Mouse (Mus musculus): ENCODE data around the gene Fbxo5.

The Fbxo5 gene

DNA sequence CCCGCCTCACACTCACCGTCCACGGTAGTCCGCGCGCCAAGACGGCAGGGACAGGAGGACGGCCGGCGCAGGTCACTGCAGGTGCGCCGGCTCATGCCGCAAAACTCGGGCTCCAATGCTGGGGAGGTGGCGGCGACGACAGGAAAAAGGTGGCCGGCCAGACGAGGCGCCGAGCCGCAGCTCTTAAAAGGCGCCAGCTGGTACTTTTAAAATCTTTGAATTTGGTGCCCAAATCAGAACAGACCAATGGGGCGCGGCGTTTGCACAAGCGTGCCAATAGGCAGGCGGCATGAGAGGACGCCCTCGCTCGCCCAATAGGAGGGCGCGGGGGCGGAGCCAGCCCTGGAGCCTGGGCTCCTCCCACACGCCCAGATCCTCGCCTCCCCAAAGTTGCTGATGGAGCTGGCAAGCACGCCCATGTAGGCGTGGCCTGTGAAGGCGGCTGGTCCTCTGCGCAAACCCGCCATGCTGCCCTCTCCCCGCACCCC, at the start of gene Fbxo5:
TSS of gene Fbxo5 (minus strand) at position 358 of the 488 bp plus-strand sequence.
- DNase-seq (ENCODE audit: low read depth, low spot score), result peak; percentile 98

DNA sequence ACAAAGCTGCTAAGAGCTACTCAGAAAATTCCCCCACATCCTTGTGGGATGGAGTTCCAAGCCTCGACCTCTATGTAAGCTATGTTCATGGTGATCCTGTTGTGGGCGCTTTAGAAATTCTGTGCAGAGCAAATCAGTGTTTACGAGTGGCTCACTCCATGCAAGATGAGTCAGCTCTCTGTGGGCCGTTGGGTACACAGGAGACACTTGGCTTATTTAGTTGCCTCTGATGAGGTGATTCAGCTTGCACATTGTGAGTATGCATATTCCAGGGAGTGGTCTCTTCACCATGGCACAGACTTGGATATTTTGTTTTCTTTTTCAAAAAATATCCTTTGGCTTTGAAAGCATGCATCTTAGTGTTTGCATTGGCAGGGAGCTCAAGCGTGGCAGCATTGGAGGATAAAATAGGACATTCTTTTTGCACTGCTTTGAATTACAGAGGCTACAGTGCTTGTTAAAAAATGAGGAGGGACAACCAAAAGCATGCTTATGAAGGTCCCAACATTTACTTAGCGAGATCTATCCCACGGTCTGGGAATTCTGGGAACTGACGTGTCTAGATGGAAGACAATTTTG, 48.0 kb upstream of the Fbxo5 start:
- DNase-seq (ENCODE audit: low read depth, low spot score), result no peak

DNA sequence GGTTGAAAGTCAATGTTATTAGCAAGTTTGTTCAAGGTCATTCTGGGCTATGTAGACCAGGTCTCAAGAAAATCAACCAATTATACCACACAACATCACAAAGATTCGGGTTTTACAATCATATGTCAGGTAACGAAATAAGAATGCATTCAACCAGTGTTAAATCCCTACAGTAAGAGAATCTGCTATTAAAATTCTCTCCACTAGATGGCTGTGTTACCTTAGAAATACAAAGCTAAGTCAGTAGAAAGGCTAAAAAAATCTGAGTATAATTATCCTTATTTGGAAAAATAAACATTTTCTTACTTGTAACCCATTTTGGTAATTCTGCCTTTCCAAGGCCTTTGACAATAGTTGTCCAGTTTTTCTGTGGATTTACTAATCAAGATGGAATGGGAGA, 41.5 kb upstream of the Fbxo5 start:
- no peak for DNase-seq (ENCODE audit: low read depth, low spot score)

DNA sequence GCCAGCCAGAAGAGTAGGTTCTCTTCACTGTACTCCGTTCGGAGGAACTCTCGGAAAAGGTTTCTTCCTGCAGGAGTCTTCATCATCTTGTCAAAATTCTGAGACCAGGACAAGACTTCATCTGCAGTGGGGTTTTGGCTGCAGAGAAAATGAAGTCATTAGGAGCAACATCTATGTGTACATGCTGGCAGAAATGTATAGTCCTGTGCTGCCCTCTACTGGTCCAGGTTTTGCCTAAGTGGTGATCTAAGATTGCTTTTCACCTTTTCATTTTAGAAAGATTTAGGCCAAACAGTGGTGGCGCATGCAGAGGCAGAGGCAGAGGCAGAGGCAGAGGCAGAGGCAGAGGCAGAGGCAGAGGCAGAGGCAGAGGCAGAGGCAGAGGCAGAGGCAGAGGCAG, 36.0 kb upstream of the Fbxo5 start:
- no peak for DNase-seq (ENCODE audit: low read depth, low spot score)

DNA sequence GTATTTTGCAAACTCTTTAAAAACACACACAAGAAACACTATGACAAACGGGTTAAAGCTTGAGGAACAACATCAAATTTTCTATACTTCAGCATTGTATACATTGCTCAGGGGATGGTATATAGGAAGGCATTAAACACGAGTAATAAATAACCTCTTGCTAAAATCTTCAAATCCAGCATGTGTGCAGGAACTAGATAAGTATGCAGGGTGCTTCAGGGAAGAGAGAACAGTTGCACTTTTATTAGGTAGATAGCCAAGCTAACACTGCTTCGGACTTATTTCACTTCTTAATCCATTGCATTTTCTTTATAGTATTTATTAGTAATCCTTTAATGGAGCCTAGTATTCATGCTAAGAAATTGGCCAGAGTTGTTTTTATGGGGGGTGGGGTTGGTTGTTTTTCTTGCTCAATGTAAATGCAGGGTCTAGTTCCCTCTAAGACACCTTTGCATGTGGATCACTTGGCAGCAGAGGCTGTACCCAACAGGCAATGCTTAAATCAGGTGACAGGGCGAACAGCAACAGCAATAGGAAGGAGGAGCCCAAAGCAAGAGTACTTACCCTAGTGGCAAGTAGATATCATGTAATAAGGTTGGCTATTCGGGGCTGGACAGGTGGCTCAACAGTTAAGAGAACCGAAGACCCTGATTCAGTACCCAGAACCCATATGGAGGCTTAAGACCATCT, 21.1 kb upstream of the Fbxo5 start:
- no peak for DNase-seq (ENCODE audit: low read depth, low spot score)

DNA sequence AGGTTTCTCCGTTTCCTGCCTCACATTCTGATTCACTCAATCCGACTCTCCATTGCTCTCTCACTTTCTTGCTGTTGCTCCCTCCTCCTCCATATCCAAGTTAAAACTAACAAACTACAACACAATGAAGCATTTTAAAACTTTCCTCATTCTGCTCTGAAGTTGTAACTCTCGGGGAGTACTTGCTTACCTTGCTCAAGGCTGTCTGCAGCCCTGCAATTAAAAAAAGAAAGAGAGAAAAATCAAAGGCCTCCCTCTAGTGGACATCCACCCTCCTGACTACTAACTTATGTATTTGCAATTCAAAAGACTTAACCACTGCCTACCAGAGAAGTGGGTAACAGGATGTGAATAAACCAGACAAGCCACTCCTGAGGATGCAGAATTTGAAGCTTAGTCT, 19.4 kb upstream of the Fbxo5 start:
- DNase-seq (ENCODE audit: low read depth, low spot score), result no peak

DNA sequence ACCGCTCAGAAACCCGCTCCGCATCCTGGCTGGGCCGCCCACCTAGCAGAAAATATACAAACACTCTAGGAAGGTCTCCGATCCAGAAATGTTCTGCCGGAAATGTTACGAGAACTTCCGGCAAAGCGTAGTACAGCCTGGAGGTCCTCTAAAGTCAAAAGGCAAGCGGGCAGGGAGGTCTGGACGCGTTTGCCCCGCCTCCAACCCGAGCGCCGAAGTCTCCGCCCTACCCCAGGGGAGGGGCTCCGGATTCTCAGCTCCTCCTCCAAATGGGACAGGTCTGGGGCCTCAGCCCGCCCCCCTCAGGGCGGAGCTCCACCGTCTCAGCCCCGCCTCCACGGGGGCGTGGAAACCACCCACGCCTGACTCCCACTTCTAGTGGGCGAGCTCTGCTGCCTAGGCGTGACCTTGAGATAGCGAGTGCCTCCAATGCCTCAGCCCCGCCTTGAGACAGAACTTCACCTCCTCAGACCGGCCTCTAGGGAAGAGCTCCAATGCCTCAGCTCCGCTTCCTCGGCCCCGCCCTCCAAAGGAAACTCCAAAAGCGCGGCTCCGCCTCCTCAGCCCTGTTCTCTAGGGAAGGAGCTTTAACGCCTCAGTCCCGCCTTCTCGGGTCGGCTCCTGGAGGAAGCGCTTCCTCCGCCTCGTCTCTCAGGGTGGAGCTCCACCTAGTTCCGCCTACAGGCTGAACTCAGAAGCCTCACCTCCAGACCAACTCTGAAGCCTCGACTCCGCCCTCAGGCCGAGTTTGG, 18.5 kb upstream of the Fbxo5 start, which contains the start of gene Mtrf1l:
TSS of gene Mtrf1l (minus strand) at position 171 of the 752 bp plus-strand sequence.
- DNase-seq (ENCODE audit: low read depth, low spot score), result peak; percentile 99

DNA sequence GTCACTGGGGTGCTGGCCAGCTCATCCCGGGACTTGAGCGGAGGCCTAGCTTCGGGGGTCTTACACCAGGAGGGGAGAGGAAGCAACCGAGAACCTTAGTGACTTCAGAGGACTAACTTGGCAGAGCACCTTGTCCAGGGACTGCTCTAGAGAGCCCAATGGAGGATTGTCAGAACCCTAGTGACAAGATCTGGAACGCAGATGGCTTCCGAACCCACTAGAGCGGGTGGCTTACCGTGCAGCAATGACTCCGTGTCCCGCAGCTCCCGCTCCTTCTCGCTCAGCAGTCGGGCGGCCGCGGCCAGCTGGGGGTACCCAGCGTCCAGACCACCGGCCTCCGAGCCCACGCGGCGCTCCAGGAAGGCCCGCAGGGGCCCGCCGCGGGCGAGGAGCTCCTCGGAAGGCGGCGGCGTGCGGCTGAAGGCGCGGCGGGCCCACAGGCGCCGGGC, 17.9 kb upstream of the Fbxo5 start:
- no peak for DNase-seq (ENCODE audit: low read depth, low spot score)

DNA sequence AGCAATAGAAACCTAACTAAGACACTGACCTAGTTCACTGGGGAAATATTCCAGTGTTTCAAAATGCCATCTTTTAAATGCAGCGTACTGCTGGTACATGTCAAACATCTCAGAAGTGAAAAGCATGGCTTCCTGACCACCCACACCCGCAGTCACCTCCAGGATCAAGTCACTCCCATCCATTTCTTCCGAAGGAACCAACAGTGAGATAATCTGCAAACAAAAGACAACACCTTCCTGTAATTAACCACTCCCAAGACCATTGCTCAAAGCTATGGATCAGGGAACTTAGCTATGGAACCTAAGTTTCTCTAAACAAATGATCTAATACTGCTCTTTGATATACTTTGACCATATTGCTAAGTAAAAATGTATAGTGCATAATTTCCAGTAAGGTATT, 13.4 kb upstream of the Fbxo5 start:
- DNase-seq (ENCODE audit: low read depth, low spot score), result no peak

DNA sequence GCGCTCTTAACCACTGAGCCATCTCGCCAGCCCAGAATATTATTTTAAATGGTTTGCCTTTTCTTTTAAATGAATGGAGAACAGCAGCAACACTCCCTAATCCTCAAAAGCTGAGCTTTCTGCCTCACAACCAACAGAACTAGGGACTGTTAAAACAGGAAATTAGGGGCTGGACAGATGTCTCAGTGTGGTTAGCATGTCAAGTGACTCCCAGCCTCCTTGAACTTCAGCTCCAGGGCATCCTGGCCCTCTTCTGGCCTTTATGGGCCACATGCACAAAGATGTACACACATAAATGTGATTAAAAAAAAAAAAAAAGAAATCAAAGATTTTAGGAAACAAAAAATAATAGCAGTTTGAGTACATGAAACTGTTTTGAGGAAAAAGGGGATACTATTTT, 10.6 kb upstream of the Fbxo5 start:
- DNase-seq (ENCODE audit: low read depth, low spot score), result no peak

DNA sequence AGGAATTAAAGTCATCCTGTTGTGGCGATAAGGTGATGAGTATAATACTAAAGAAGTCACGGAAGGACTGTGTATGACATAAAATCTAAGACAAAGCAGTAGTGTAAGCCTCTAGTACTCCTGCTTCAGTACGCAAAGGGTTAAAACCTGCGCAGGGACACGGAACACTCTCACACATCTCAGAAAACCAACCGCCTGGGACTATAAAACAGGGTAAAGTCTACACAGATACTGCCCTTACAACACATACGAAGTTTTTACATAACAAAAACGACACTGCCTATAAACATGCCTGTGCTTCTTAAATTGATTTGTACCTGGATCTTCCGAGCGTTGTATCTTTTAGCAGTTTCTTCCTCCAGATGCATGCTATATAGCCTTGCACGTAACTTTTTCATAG, 8.3 kb upstream of the Fbxo5 start:
- DNase-seq (ENCODE audit: low read depth, low spot score), result no peak

DNA sequence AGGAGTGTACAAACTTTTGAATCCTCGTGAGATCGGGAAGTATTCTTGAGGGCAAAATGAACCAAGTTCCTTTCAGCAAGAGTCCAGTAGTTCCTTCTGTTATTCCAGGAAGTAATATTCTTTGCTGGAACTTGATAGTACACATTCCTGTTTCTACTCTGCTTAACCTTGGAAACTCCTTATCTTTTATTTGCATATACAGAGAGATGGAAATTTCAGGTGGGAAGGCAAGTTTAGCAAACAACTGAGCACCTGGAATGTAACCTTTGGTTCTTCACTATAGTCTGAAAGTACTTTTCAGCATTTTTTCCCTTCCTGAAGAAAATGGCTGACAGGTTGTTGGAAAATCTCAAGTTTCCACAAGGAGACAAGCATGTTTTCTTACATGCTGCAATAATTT, 2.3 kb upstream of the Fbxo5 start:
- DNase-seq (ENCODE audit: low read depth, low spot score), result no peak

DNA sequence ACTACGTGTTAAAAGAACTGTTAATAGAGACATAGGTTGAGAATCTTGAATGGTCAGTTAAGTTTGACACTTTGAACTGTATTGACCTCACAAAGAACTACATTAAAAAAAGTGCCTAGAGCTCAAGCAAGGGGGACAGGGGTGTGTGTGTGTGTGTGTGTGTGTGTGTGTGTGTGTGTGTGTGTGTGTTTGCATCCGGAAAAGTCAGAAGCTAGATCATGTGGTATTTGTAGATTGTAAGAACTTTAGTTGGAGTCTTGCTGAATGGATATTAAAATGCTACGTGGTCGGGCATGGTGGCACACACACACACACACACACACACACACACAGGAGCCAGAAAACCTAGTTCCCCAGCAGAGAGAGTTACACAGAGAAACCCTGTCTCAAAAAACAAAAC, 1.6 kb upstream of the Fbxo5 start:
- DNase-seq (ENCODE audit: low read depth, low spot score), result no peak

DNA sequence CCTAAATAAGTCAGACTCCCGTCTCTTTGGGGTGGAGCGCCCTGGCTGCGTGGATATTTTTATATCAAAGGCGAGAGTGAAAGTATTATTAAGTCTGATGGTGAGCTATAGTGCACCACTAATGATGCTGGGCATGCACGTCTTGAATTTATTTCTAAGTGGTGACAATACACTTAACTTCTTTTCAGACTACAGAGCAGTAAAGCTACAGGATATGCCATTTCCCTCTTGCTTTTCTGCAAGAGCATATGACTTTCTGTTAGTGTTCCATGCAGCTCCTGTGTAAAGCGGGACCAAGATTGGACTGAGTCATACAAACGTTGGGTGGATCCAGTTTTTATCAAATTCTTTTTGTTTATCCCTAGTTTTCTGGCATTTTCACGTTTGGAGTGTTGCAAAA, 1.0 kb upstream of the Fbxo5 start:
- peak; percentile 41 for DNase-seq (ENCODE audit: low read depth, low spot score)

DNA sequence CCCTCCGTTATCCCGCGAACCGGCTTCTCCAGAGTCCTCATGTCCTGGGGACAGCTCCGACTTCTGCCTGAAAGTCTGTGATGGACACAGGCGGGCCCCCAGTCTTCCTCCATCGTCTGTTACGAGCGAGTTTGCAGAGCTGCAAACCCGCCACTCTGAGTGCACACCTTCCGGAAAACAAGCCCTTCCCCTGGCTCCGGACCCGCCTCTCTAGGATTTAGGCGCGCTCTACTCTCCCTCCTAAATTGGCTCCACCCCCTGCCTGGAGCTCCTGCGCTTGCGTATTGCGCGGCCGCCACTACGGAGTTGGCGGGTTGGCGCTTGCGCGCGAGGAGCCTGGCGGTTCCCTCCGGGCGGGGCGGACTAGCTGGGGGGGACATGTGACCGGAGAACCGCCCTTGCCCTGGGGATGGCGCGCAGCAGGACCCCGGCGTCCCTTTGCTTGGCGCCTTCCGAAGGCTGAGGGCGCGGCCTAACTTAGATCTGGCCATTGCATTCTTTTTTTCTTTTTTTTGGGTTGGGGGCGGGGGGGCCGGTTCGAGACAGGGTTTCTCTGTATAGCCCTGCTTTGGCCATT, 419 bp upstream of the Fbxo5 start:
- DNase-seq (ENCODE audit: low read depth, low spot score), result peak; percentile 91

DNA sequence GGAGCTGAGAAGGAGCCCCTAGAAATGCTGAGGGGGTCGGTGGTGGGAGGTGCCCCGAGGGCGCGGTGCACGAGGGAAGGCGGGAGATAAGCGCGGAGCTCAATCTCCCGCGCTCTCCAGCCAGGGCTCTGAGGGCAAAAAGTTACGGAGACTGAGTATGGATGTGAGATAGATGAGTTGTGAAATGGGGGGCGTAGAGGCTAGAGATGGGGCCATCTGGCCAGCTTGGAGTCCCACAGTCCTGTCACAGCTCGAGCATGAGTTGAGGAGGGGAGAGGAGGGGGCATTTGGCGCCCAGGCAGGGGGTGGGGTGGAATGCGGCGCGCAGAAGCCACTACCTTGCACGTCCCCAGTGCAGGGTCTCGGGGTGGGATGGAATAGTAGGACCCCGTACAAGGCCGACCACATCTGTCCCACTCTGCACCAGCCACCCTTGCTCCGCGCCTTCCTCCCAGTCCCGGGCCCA, 676 bp downstream of the Fbxo5 start:
- peak; percentile 52 for DNase-seq (ENCODE audit: low read depth, low spot score)

DNA sequence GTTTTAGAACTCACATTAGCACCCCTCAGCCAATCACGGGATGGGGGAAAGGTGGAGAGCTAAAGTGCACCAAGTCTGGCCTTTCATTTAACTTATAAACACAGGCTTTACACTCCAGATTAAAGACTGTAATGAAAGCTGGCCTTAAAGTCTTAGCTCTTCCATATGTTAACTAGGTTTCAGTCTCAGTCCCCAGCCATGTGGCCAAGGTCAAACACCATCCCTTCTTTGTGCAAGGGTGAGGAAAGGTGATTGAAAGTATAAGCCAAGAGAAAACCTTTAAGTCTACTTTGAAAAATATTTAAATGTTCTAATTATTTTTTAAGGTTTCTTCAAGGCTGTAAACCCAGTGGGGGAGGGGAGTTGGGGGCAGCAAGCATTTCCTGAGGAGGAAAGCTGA, 1.7 kb downstream of the Fbxo5 start:
- no peak for DNase-seq (ENCODE audit: low read depth, low spot score)

DNA sequence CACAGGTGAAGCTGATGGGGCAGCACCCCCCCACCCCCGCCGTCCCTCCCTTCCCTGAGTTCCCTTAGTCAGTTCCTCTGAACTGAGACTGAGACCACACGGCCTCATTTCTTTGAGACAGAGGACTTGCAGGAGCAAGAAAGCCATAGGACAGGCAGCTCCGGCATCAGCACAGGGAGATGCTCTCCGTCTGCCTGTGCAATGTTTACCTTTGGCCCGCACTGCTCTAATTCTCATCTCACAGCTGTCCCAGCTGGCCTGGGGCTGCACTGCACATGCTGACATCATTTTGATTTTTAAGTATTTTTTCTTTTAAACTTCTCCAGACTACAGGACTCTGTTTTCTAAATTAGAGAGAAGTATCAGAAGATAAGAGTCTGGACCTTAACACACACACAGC, 2.5 kb downstream of the Fbxo5 start:
- no peak for DNase-seq (ENCODE audit: low read depth, low spot score)

DNA sequence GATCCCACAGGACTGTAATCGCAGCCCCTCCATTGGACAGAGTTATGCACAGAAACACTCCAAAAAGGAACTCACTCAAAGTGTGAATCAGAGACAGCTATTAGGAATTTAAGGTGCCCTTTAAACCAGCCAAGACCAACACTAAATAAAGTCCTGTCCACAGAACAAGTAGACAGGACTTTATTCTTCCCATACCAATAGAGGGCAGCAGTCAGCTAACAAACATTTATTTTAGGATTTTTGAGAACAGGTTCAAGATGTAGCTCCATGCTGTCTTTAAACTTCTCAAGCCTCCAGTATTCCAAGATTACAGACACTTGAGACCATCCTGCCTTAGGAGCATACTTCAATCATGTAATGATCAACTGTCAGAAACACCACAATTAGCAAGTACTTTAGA, 4.9 kb downstream of the Fbxo5 start:
- no peak for DNase-seq (ENCODE audit: low read depth, low spot score)

DNA sequence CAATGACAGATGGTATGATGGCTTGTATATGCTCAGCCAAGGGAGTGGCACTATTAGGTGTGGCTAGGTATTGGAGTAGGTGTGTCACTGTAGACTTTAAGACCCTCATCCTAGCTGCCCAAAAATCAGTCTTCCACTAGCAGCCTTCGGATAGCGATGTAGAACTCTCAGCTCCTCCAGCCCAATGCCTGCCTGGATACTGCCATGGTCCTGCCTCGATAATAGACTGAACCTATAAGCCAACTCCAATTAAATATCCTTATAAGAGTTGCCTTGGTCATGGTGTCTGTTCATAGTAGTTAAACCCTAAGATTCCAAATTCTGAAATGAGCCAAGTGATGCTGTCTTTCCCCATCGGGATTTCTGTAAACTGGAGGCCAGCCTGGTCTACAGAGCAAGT, 7.3 kb downstream of the Fbxo5 start:
- DNase-seq (ENCODE audit: low read depth, low spot score), result no peak

DNA sequence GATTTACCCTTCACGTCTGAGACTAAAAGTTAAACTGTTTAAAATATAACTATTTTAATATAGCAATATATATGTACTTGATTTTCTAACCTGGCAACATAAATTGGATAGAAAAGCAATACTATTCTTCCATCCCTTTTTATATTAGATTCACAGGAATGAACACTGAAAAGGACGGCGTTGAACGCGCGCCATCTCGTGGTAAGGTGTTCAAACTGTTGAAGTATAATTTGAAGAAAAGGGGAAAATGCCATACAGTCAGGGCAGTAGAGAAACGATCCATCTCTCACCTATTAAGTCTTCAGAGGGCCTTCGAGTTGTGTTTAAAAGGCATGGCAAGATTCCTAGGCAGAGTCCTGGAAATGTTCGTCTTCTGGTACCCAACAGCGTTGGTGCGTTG, 14.7 kb downstream of the Fbxo5 start:
- DNase-seq (ENCODE audit: low read depth, low spot score), result no peak

DNA sequence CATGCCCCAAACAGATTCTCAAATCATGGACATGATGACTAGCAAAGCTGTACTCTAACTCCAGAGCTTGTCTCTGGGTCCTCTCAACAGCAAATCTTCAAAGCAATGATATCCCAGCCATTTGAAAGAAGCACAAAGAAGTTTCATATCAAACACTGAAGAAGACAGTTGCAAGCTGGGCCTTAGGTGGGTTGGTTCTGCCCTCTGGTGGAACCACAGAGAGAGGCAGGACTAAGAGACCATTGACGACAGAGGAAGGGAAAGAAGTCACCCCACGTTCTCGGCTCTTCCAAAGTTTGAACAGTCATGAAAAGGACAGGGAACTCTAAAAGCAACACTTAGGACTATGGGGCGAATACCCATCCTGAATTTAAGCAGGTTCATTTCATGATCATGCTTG, 18.5 kb downstream of the Fbxo5 start:
- DNase-seq (ENCODE audit: low read depth, low spot score), result no peak
